Mouse (Mus musculus): Measurements from ENCODE around the gene Lacc1. TPM values are rescaled to one million over a fixed set of nuclear protein-coding genes. Genes with fewer than 3 reads are reported as not detected.

Gene Lacc1
- polyA plus RNA-seq (2011; ENCODE audit: insufficient read depth, insufficient read length, low read depth, missing spikeins) = 6.2 and 6.7 TPM in 2 replicates

DNA sequence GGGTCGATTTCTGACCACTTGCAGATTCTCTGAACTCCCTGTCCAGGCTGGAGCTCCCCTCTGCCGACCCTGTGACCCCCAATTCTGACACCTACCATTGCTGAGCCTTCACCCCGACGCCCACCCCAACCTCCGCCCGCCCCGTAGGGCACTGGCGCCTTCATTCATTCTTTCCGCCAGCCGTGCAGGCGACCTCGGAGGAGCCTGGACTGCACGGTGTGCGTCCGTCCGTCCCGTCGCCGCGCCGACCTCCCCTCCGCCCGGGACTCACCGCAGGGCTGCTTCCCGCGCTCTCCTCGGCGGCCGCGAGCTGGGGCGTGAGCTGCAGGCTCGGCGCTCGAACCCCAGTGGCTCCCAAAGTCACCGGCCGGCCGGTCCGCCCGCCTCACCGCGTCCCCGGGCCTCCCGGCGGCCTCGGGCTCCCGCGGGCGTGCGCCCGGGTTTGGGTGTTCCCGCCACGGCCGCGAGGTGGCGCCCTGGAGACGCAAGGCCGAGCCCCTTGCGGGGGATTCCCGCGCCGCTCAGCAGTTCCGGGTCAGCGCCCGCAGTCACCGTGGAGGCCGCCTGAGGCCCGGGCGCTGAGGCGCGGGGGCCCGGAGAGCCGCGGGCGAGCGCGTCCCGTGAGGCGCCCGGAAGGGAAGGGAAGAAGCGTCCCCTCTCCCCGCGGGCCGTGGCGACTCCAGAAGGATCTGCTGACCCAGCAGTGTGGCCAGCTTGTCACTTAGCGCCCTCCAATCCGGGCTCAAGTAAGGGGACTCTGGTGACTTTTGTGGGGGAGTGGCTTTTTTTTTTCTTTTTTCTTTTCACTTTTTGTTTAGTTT, at the start of gene Lacc1, which contains the start of gene Ccdc122:
TSS of gene Lacc1 (minus strand) at position 679 of the 821 bp plus-strand sequence.
TSS of gene Ccdc122 (plus strand) at position 547 of the 821 bp plus-strand sequence.
- no peaks in the 10 kb centered on the region for H3K27me3 ChIP-seq (ENCODE audit: control insufficient read depth, insufficient read depth, low read length, poor library complexity, severe bottlenecking)
- H3K4me3 ChIP-seq (ENCODE audit: low read depth, low read length) = peak within 1 kb of the TSS; percentile 80
- 0 out of 2 replicates have a peak, but pooled peaks cover under 1% of the 10 kb centered on the region for H3K36me3 ChIP-seq (ENCODE audit: control insufficient read depth, insufficient read depth, low read length, poor library complexity, severe bottlenecking)
- H3K9ac ChIP-seq (ENCODE audit: low read depth, poor library complexity, severe bottlenecking) = peak within 1 kb of the TSS; percentile 71
- H3K9me3 ChIP-seq (replicated peaks; ENCODE audit: control insufficient read depth, insufficient read depth, low read length, poor library complexity, severe bottlenecking) = no peaks in the 10 kb centered on the region
- no peak within 1 kb of the TSS for H3K27ac ChIP-seq (ENCODE audit: insufficient read depth, low read length)
- H3K4me1 ChIP-seq (ENCODE audit: control insufficient read depth, insufficient read depth, low read length) = no peaks in the 10 kb centered on the region
- TF ChIP-seq EP300 (IDR thresholded peaks at IDR 0.05; ENCODE audit: insufficient read depth, low read depth, low read length) = no peak
- TF ChIP-seq POLR2A (IDR thresholded peaks at IDR 0.05; ENCODE audit: insufficient read depth, low read length) = no peak
- TF ChIP-seq CTCF (IDR thresholded peaks at IDR 0.05; ENCODE audit: low read depth, low read length) = peak; percentile 53

DNA sequence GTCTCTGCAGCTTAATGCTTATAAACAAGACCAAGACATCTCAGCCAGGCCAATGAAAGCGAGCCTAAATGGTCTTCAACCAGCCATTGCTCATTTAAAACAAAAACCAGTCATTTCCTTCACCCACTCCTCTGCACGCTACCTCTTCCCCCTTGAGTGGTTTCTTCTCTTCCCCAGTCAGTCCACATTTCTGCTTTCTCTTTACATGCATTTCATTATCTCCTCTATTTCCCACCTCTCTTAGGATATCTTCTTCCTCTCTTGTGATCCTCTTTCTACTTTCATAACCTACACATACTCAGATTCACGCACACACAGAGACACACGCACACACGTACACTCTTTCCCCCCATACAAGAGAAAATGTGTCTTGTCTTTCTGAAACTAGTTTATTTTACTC, 44.5 kb upstream of the Lacc1 start:
- Histone ChIP-seq H3K27me3 (ENCODE audit: control insufficient read depth, insufficient read depth, low read length, poor library complexity, severe bottlenecking) (no peaks in the 10 kb centered on the region), H3K4me3 (ENCODE audit: low read depth, low read length) (no peak overlapping the region), H3K27ac (ENCODE audit: insufficient read depth, low read length) (no peak overlapping the region), H3K9ac (ENCODE audit: low read depth, poor library complexity, severe bottlenecking) (no peak overlapping the region), H3K9me3 (replicated peaks; ENCODE audit: control insufficient read depth, insufficient read depth, low read length, poor library complexity, severe bottlenecking) (peaks cover 5% of the 10 kb centered on the region; the same call in 1 of the 2 replicates), H3K4me1 (ENCODE audit: control insufficient read depth, insufficient read depth, low read length) (no peaks in the 10 kb centered on the region), H3K36me3 (ENCODE audit: control insufficient read depth, insufficient read depth, low read length, poor library complexity, severe bottlenecking) (no peaks in the 10 kb centered on the region)
- TF ChIP-seq CTCF (IDR thresholded peaks at IDR 0.05; ENCODE audit: low read depth, low read length) = no peak
- TF ChIP-seq EP300 (IDR thresholded peaks at IDR 0.05; ENCODE audit: insufficient read depth, low read depth, low read length) = no peak
- no peak for TF ChIP-seq POLR2A (IDR thresholded peaks at IDR 0.05; ENCODE audit: insufficient read depth, low read length)

DNA sequence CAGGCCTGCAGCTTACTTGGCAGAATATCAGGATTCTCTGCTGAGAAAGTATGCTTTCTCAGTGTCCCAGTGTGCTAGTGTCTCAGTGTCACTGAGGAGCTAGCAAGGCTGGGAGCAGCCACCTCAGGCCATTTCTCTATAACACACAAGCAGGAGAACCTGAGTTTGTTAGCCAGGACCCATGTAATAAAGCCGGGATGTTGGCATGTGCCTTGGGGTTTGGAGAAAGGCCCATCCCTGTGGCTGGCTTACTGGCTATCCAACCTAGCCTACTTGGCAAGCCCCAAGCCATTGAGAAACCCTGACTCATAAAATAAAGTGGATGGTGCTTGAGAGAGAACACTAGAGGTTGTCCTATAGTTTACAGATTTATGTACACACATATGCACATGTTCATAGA, 32.7 kb upstream of the Lacc1 start:
- H3K4me3 ChIP-seq (ENCODE audit: low read depth, low read length) = no peak overlapping the region

DNA sequence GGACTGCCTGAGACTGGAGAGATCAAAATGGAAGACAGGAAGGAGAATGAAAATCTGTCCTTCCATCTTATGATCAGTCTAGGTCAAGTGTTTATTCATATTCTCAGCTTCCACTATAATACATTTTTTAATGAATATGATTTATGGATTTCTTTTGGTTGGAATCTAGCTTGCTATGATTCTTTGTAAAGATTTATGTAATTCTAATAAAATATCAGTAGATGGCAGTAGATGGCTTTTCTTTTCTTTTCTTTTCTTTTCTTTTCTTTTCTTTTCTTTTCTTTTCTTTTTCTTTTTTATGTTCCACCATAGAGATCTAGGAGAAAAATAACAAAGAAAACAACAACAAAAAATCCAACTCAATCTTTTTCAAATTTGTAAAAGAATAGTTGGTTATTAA, 16.6 kb upstream of the Lacc1 start:
- Histone ChIP-seq H3K4me1 (ENCODE audit: control insufficient read depth, insufficient read depth, low read length) (no peaks in the 10 kb centered on the region), H3K36me3 (ENCODE audit: control insufficient read depth, insufficient read depth, low read length, poor library complexity, severe bottlenecking) (no peaks in the 10 kb centered on the region), H3K9me3 (replicated peaks; ENCODE audit: control insufficient read depth, insufficient read depth, low read length, poor library complexity, severe bottlenecking) (no peaks in the 10 kb centered on the region), H3K27me3 (ENCODE audit: control insufficient read depth, insufficient read depth, low read length, poor library complexity, severe bottlenecking) (no peaks in the 10 kb centered on the region), H3K4me3 (ENCODE audit: low read depth, low read length) (no peak overlapping the region), H3K27ac (ENCODE audit: insufficient read depth, low read length) (no peak overlapping the region), H3K9ac (ENCODE audit: low read depth, poor library complexity, severe bottlenecking) (no peak overlapping the region)
- TF ChIP-seq POLR2A (IDR thresholded peaks at IDR 0.05; ENCODE audit: insufficient read depth, low read length) (no peak), CTCF (IDR thresholded peaks at IDR 0.05; ENCODE audit: low read depth, low read length) (no peak), EP300 (IDR thresholded peaks at IDR 0.05; ENCODE audit: insufficient read depth, low read depth, low read length) (no peak)

More for the DNA sequence above, 32.7 kb upstream of the Lacc1 start:
- TF ChIP-seq EP300 (IDR thresholded peaks at IDR 0.05; ENCODE audit: insufficient read depth, low read depth, low read length) = no peak
- no peak for TF ChIP-seq POLR2A (IDR thresholded peaks at IDR 0.05; ENCODE audit: insufficient read depth, low read length)
- no peak for TF ChIP-seq CTCF (IDR thresholded peaks at IDR 0.05; ENCODE audit: low read depth, low read length)
- Histone ChIP-seq H3K9ac (ENCODE audit: low read depth, poor library complexity, severe bottlenecking) (no peak overlapping the region), H3K36me3 (ENCODE audit: control insufficient read depth, insufficient read depth, low read length, poor library complexity, severe bottlenecking) (no peaks in the 10 kb centered on the region), H3K27ac (ENCODE audit: insufficient read depth, low read length) (no peak overlapping the region), H3K4me1 (ENCODE audit: control insufficient read depth, insufficient read depth, low read length) (no peaks in the 10 kb centered on the region), H3K9me3 (replicated peaks; ENCODE audit: control insufficient read depth, insufficient read depth, low read length, poor library complexity, severe bottlenecking) (peaks cover 3% of the 10 kb centered on the region), H3K27me3 (ENCODE audit: control insufficient read depth, insufficient read depth, low read length, poor library complexity, severe bottlenecking) (no peaks in the 10 kb centered on the region)

DNA sequence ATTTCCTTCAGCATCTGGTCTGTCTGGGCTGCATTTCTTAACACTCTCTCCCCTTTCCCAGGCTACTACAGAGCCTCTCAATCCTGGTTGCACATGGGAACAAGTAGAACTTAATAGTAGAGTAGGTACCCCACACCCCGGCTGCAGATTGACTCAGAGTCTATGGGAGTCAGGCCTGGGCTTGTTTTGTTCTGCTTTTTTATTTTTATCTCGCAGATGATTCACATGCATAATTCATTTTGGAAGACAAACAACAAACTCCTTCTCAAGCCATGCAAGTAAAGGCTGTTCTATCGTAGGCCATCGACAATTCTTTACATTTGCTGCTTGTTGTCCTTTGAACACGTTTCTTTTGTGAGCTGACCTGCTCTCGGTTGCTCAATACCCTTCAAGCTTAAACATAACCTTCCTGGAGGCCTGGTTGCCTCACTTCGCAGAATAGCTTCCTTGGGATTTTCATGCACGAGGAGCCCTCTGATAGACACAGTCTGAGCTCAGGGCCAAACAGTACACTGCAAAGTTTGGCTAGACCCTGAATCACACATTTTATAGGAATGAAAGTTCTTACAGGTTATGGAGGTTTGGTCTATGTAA, 1.2 kb upstream of the Lacc1 start:
- no peaks in the 10 kb centered on the region for H3K36me3 ChIP-seq (ENCODE audit: control insufficient read depth, insufficient read depth, low read length, poor library complexity, severe bottlenecking)
- TF ChIP-seq CTCF (IDR thresholded peaks at IDR 0.05; ENCODE audit: low read depth, low read length) = no peak
- no peak for TF ChIP-seq EP300 (IDR thresholded peaks at IDR 0.05; ENCODE audit: insufficient read depth, low read depth, low read length)
- no peak for TF ChIP-seq POLR2A (IDR thresholded peaks at IDR 0.05; ENCODE audit: insufficient read depth, low read length)
- no peak overlapping the region for H3K9ac ChIP-seq (ENCODE audit: low read depth, poor library complexity, severe bottlenecking)
- no peaks in the 10 kb centered on the region for H3K9me3 ChIP-seq (replicated peaks; ENCODE audit: control insufficient read depth, insufficient read depth, low read length, poor library complexity, severe bottlenecking)
- no peak overlapping the region for H3K27ac ChIP-seq (ENCODE audit: insufficient read depth, low read length)
- no peak overlapping the region for H3K4me3 ChIP-seq (ENCODE audit: low read depth, low read length)
- no peaks in the 10 kb centered on the region for H3K27me3 ChIP-seq (ENCODE audit: control insufficient read depth, insufficient read depth, low read length, poor library complexity, severe bottlenecking)
- no peaks in the 10 kb centered on the region for H3K4me1 ChIP-seq (ENCODE audit: control insufficient read depth, insufficient read depth, low read length)

All from ES-Bruce4 (cell line).